Mouse (Mus musculus): ENCODE data around the gene CN725425. TPM values are rescaled to one million over a fixed set of nuclear protein-coding genes. Genes with fewer than 3 reads are reported as not detected.

The CN725425 gene
- not detected in 2 replicates for polyA plus RNA-seq (2015; fragmentation: Nextera tagmentation; extraction: Ambion mirVana)

GRCm38 (mm10) chr15:91199256-91199905, at the start of gene CN725425:
Gene CN725425 (plus strand): TSS chr15:91199494.
- Histone ChIP-seq H3K4me1 (ENCODE audit: control insufficient read depth, insufficient read depth, low read length) (no peaks in the 10 kb centered on the region), H3K36me3 (ENCODE audit: control insufficient read depth, insufficient read depth, low read length) (no peaks in the 10 kb centered on the region), H3K27ac (ENCODE audit: low read length) (no peak within 1 kb of the TSS), H3K4me3 (replicated peaks; ENCODE audit: low read length) (no peak within 1 kb of the TSS), H3K27me3 (ENCODE audit: control insufficient read depth, insufficient read depth, low read length) (no peaks in the 10 kb centered on the region), H3K4me2 (ENCODE audit: low read depth, low read length) (no peak within 1 kb of the TSS), H3K9me3 (replicated peaks; ENCODE audit: control insufficient read depth, low read length) (no peaks in the 10 kb centered on the region), H3K9ac (ENCODE audit: low read length) (no peak within 1 kb of the TSS)
- 88% methylated on average over 30 of the region's 30 CpGs for WGBS
- ATAC-seq (ENCODE audit: insufficient read depth, low FRiP score) = no peak

- ATAC-seq (ENCODE audit: insufficient read depth, low FRiP score) = no peak
- 33% methylated on average over 1 of the region's 1 CpGs for WGBS
These were observed 46.7 kb upstream of the CN725425 start for GRCm38 (mm10) chr15:91152592-91152991.

GRCm38 (mm10) chr15:91153311-91153710, 46.0 kb upstream of the CN725425 start:
- H3K9ac ChIP-seq (ENCODE audit: low read length) = no peak overlapping the region
- H3K27me3 ChIP-seq (ENCODE audit: control insufficient read depth, insufficient read depth, low read length) = no peaks in the 10 kb centered on the region
- H3K4me1 ChIP-seq (ENCODE audit: control insufficient read depth, insufficient read depth, low read length) = no peaks in the 10 kb centered on the region
- H3K4me3 ChIP-seq (replicated peaks; ENCODE audit: low read length) = no peak overlapping the region
- H3K36me3 ChIP-seq (ENCODE audit: control insufficient read depth, insufficient read depth, low read length) = no peaks in the 10 kb centered on the region
- no peak for ATAC-seq (ENCODE audit: insufficient read depth, low FRiP score)
- no peaks in the 10 kb centered on the region for H3K9me3 ChIP-seq (replicated peaks; ENCODE audit: control insufficient read depth, low read length)
- H3K4me2 ChIP-seq (ENCODE audit: low read depth, low read length) = no peak overlapping the region
- H3K27ac ChIP-seq (ENCODE audit: low read length) = no peak overlapping the region
- WGBS = 71% methylated on average over 3 of the region's 3 CpGs

More at GRCm38 (mm10) chr15:91152592-91152991, 46.7 kb upstream of the CN725425 start:
- no peak overlapping the region for H3K9ac ChIP-seq (ENCODE audit: low read length)
- H3K36me3 ChIP-seq (ENCODE audit: control insufficient read depth, insufficient read depth, low read length) = no peaks in the 10 kb centered on the region
- no peak overlapping the region for H3K27ac ChIP-seq (ENCODE audit: low read length)
- no peaks in the 10 kb centered on the region for H3K9me3 ChIP-seq (replicated peaks; ENCODE audit: control insufficient read depth, low read length)
- H3K4me1 ChIP-seq (ENCODE audit: control insufficient read depth, insufficient read depth, low read length) = no peaks in the 10 kb centered on the region
- H3K27me3 ChIP-seq (ENCODE audit: control insufficient read depth, insufficient read depth, low read length) = no peaks in the 10 kb centered on the region
- no peak overlapping the region for H3K4me3 ChIP-seq (replicated peaks; ENCODE audit: low read length)
- H3K4me2 ChIP-seq (ENCODE audit: low read depth, low read length) = no peak overlapping the region

- no peak for ATAC-seq (ENCODE audit: insufficient read depth, low FRiP score)
- Histone ChIP-seq H3K4me2 (ENCODE audit: low read depth, low read length) (no peak overlapping the region), H3K27ac (ENCODE audit: low read length) (no peak overlapping the region), H3K4me3 (replicated peaks; ENCODE audit: low read length) (no peak overlapping the region), H3K4me1 (ENCODE audit: control insufficient read depth, insufficient read depth, low read length) (no peaks in the 10 kb centered on the region), H3K9ac (ENCODE audit: low read length) (no peak overlapping the region), H3K36me3 (ENCODE audit: control insufficient read depth, insufficient read depth, low read length) (no peaks in the 10 kb centered on the region), H3K27me3 (ENCODE audit: control insufficient read depth, insufficient read depth, low read length) (no peaks in the 10 kb centered on the region), H3K9me3 (replicated peaks; ENCODE audit: control insufficient read depth, low read length) (no peaks in the 10 kb centered on the region)
- WGBS = 84% methylated on average over 5 of the region's 5 CpGs
These were observed 38.1 kb upstream of the CN725425 start for GRCm38 (mm10) chr15:91161153-91161552.

GRCm38 (mm10) chr15:91163454-91163853, 35.8 kb upstream of the CN725425 start:
- no peaks in the 10 kb centered on the region for H3K9me3 ChIP-seq (replicated peaks; ENCODE audit: control insufficient read depth, low read length)

GRCm38 (mm10) chr15:91165021-91165420, 34.3 kb upstream of the CN725425 start:
- H3K4me3 ChIP-seq (replicated peaks; ENCODE audit: low read length) = no peak overlapping the region
- no peak overlapping the region for H3K9ac ChIP-seq (ENCODE audit: low read length)
- 8% methylated on average over 5 of the region's 5 CpGs for WGBS
- no peak overlapping the region for H3K4me2 ChIP-seq (ENCODE audit: low read depth, low read length)
- H3K4me1 ChIP-seq (ENCODE audit: control insufficient read depth, insufficient read depth, low read length) = no peaks in the 10 kb centered on the region
- no peaks in the 10 kb centered on the region for H3K36me3 ChIP-seq (ENCODE audit: control insufficient read depth, insufficient read depth, low read length)
- ATAC-seq (ENCODE audit: insufficient read depth, low FRiP score) = no peak
- no peak overlapping the region for H3K27ac ChIP-seq (ENCODE audit: low read length)
- H3K9me3 ChIP-seq (replicated peaks; ENCODE audit: control insufficient read depth, low read length) = no peaks in the 10 kb centered on the region
- no peaks in the 10 kb centered on the region for H3K27me3 ChIP-seq (ENCODE audit: control insufficient read depth, insufficient read depth, low read length)

More at GRCm38 (mm10) chr15:91163454-91163853, 35.8 kb upstream of the CN725425 start:
- ATAC-seq (ENCODE audit: insufficient read depth, low FRiP score) = no peak
- Histone ChIP-seq H3K4me1 (ENCODE audit: control insufficient read depth, insufficient read depth, low read length) (no peaks in the 10 kb centered on the region), H3K36me3 (ENCODE audit: control insufficient read depth, insufficient read depth, low read length) (no peaks in the 10 kb centered on the region), H3K4me2 (ENCODE audit: low read depth, low read length) (no peak overlapping the region), H3K27me3 (ENCODE audit: control insufficient read depth, insufficient read depth, low read length) (no peaks in the 10 kb centered on the region), H3K9ac (ENCODE audit: low read length) (no peak overlapping the region), H3K4me3 (replicated peaks; ENCODE audit: low read length) (no peak overlapping the region), H3K27ac (ENCODE audit: low read length) (no peak overlapping the region)
- 88% methylated on average over 2 of the region's 2 CpGs for WGBS

GRCm38 (mm10) chr15:91167850-91168562, 31.3 kb upstream of the CN725425 start:
- H3K9me3 ChIP-seq (replicated peaks; ENCODE audit: control insufficient read depth, low read length) = no peaks in the 10 kb centered on the region
- H3K4me1 ChIP-seq (ENCODE audit: control insufficient read depth, insufficient read depth, low read length) = no peaks in the 10 kb centered on the region
- H3K36me3 ChIP-seq (ENCODE audit: control insufficient read depth, insufficient read depth, low read length) = no peaks in the 10 kb centered on the region
- H3K4me2 ChIP-seq (ENCODE audit: low read depth, low read length) = no peak overlapping the region
- no peak overlapping the region for H3K27ac ChIP-seq (ENCODE audit: low read length)
- H3K9ac ChIP-seq (ENCODE audit: low read length) = no peak overlapping the region
- H3K4me3 ChIP-seq (replicated peaks; ENCODE audit: low read length) = no peak overlapping the region
- 77% methylated on average over 13 of the region's 13 CpGs for WGBS
- ATAC-seq (ENCODE audit: insufficient read depth, low FRiP score) = no peak
- no peaks in the 10 kb centered on the region for H3K27me3 ChIP-seq (ENCODE audit: control insufficient read depth, insufficient read depth, low read length)

- Histone ChIP-seq H3K27me3 (ENCODE audit: control insufficient read depth, insufficient read depth, low read length) (no peaks in the 10 kb centered on the region), H3K4me3 (replicated peaks; ENCODE audit: low read length) (no peak overlapping the region), H3K9me3 (replicated peaks; ENCODE audit: control insufficient read depth, low read length) (no peaks in the 10 kb centered on the region), H3K27ac (ENCODE audit: low read length) (no peak overlapping the region), H3K4me2 (ENCODE audit: low read depth, low read length) (no peak overlapping the region), H3K36me3 (ENCODE audit: control insufficient read depth, insufficient read depth, low read length) (no peaks in the 10 kb centered on the region), H3K9ac (ENCODE audit: low read length) (no peak overlapping the region), H3K4me1 (ENCODE audit: control insufficient read depth, insufficient read depth, low read length) (no peaks in the 10 kb centered on the region)
- no peak for ATAC-seq (ENCODE audit: insufficient read depth, low FRiP score)
- 75% methylated on average over 9 of the region's 9 CpGs for WGBS
These were observed 28.5 kb upstream of the CN725425 start for GRCm38 (mm10) chr15:91170602-91171328.

GRCm38 (mm10) chr15:91171332-91171731, 28.0 kb upstream of the CN725425 start:
- no peak overlapping the region for H3K4me3 ChIP-seq (replicated peaks; ENCODE audit: low read length)
- H3K27ac ChIP-seq (ENCODE audit: low read length) = no peak overlapping the region
- no peaks in the 10 kb centered on the region for H3K4me1 ChIP-seq (ENCODE audit: control insufficient read depth, insufficient read depth, low read length)
- WGBS = 83% methylated on average over 4 of the region's 4 CpGs
- ATAC-seq (ENCODE audit: insufficient read depth, low FRiP score) = no peak
- H3K36me3 ChIP-seq (ENCODE audit: control insufficient read depth, insufficient read depth, low read length) = no peaks in the 10 kb centered on the region
- H3K9ac ChIP-seq (ENCODE audit: low read length) = no peak overlapping the region
- H3K27me3 ChIP-seq (ENCODE audit: control insufficient read depth, insufficient read depth, low read length) = no peaks in the 10 kb centered on the region
- no peaks in the 10 kb centered on the region for H3K9me3 ChIP-seq (replicated peaks; ENCODE audit: control insufficient read depth, low read length)
- H3K4me2 ChIP-seq (ENCODE audit: low read depth, low read length) = no peak overlapping the region

Data from stomach, embryonic 16.5 days (tissue).